Mouse (Mus musculus) neural tube, embryonic 11.5 days (tissue): Measurements from ENCODE around the gene Cic. TPM values are rescaled to one million over a fixed set of nuclear protein-coding genes. Genes with fewer than 3 reads are reported as not detected.
"Not testable (repeated sequence)": the region's sequence is repeated elsewhere in the genome, so short reads cannot be mapped to it uniquely, and the experiment has no call there.

Source experiments
- ATAC-seq: fragments of 200-750 bp; cut with Nextera tagmentation; 2 replicates; pipeline ENCODE4 v1.8.0; 2017; ENCODE audit warnings: moderate number of reproducible peaks, mild to moderate bottlenecking, moderate TSS enrichment, moderate library complexity; ENCODE audit not compliant: insufficient read depth, low FRiP score, low TSS enrichment
- DNase-seq: peaks from one replicate; pipeline ENCODE4 v3.0.0-alpha.2; 2015; ENCODE audit warnings: low spot score
- H3K27ac ChIP-seq: fragments of 300-500 bp; sonication (generic); 2 replicates; pipeline ENCODE4 v1.5.1; 2014; ENCODE audit warnings: low read depth, mild to moderate bottlenecking, low read length
- H3K27me3 ChIP-seq: fragments of 300-500 bp; sonication (generic); 2 replicates; pipeline ENCODE4 v1.6.1; 2014; ENCODE audit warnings: mild to moderate bottlenecking, low read length, mixed read lengths; ENCODE audit not compliant: control insufficient read depth, insufficient read depth
- H3K36me3 ChIP-seq: fragments of 300-500 bp; sonication (generic); 2 replicates; pipeline ENCODE4 v1.6.1; 2014; ENCODE audit warnings: mild to moderate bottlenecking, low read length, moderate library complexity, mixed read lengths; ENCODE audit not compliant: control insufficient read depth, insufficient read depth
- H3K4me1 ChIP-seq: fragments of 300-500 bp; sonication (generic); 2 replicates; pipeline ENCODE4 v1.6.1; 2014; ENCODE audit warnings: low read length, mixed read lengths; ENCODE audit not compliant: control insufficient read depth, insufficient read depth
- H3K4me2 ChIP-seq: fragments of 300-500 bp; sonication (generic); 2 replicates; pipeline ENCODE4 v1.6.1; 2014; ENCODE audit warnings: low read depth, mild to moderate bottlenecking, moderate library complexity
- H3K4me3 ChIP-seq: fragments of 300-500 bp; sonication (generic); 2 replicates; pipeline ENCODE4 v1.5.1; 2014; ENCODE audit warnings: low read depth, low read length
- H3K9ac ChIP-seq: fragments of 300-500 bp; sonication (generic); 2 replicates; pipeline ENCODE4 v1.6.1; 2014; ENCODE audit warnings: mild to moderate bottlenecking, low read length
- H3K9me3 ChIP-seq: fragments of 300-500 bp; sonication (generic); 2 replicates; pipeline ENCODE4 v1.6.1; 2016; ENCODE audit warnings: low read length; ENCODE audit not compliant: control insufficient read depth
- WGBS: fragments of 180-500 bp; shearing (Covaris S2); extraction: QIAGEN DNeasy Blood & Tissue Kit; methylation state at CpG from one replicate; pipeline ENCODE4 v1.1.7; 2014; 5-methylcytosine and 5-hydroxymethylcytosine counted together
- polyA plus RNA-seq: library from polyadenylated mRNA; unstranded; fragments of >200 nt; fragmentation: Nextera tagmentation; extraction: Ambion mirVana; gene quantifications from 2 replicates; pipeline ENCODE4 v1.2.1, GENCODE M21; 2014

Gene Cic
- polyA plus RNA-seq, 1 experiment from 2014 or later, result 30.4 TPM

DNA sequence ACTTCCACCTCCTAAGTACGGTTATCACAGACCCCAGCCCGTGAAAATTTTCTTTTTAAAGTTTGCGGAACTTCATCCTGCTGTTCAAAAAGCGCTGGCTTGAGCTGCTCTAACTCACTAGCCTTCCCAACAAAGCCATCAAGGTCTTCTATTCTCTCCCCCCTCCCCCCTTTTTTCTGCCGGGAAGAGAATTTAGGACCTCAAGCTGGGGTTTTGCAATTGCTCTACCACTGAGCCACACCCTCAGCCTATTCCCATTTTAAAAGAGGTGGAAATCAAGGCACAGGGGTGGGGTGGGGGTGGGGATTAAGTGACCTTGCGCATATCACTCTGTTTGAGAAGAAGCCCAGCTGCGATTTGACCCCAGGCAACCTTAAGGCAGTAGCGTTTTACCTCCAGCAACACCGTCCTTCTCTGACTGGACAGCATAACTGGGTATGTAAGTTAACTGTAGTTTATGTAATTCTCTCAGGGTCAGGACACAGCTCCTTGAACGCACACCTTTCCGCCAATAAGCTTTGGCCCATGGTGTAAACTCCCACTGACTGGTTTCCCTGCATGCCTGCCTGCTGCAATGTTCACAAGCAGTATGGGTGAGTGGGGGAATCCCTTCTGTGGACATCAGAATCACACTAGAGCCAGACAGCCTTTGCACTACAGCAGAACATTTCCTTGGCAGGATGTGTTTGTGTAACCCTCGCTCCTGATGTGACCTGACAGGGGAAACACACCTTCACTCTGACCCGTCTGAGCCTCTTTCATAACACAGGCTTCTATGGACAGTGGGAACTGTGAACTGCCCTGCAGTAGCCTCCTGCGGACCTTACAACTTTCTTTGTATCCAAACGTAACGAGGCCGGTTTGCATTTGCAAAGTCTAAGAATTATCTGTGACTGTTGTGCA, 3.3 kb upstream of the Cic start:
- DNase-seq, result no peak
- ATAC-seq, result no peak
- H3K27ac ChIP-seq, result no peak overlapping the region
- H3K4me3 ChIP-seq, result no peak overlapping the region
- no peaks in the 10 kb centered on the region for H3K27me3 ChIP-seq
- WGBS, result 19% methylated on average over 17 of the region's 17 CpGs
- H3K4me2 ChIP-seq, result no peak overlapping the region
- 0 out of 2 replicates have a peak, but pooled peaks cover 6% of the 10 kb centered on the region for H3K4me1 ChIP-seq
- H3K9ac ChIP-seq, result no peak overlapping the region
- no peaks in the 10 kb centered on the region for H3K36me3 ChIP-seq
- no peaks in the 10 kb centered on the region for H3K9me3 ChIP-seq

DNA sequence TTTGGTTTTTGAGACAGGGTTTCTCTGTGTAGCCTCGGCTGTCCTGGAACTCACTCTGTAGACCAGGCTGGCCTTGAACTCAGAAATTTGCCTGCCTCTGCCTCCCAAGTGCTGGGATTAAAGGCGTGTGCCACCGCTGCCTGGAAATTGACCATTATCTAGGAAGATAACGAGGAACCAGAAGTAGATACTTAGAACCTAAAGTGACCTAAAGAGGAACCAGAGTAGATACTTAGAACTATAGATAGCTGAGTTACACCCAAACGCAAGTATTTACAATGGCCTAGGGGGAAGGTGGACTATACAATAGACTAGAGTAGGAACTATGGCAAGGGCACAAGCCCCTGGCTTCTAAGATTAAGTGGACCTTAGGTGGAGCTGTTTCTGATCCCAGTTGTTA, 1.8 kb upstream of the Cic start:
- H3K27me3 ChIP-seq, H3K4me3 ChIP-seq, H3K9ac ChIP-seq, ATAC-seq, H3K4me1 ChIP-seq, H3K4me2 ChIP-seq, H3K36me3 ChIP-seq, H3K27ac ChIP-seq, DNase-seq, H3K9me3 ChIP-seq: not testable (repeated sequence)
- WGBS, result 91% methylated on average over 5 of the region's 5 CpGs

DNA sequence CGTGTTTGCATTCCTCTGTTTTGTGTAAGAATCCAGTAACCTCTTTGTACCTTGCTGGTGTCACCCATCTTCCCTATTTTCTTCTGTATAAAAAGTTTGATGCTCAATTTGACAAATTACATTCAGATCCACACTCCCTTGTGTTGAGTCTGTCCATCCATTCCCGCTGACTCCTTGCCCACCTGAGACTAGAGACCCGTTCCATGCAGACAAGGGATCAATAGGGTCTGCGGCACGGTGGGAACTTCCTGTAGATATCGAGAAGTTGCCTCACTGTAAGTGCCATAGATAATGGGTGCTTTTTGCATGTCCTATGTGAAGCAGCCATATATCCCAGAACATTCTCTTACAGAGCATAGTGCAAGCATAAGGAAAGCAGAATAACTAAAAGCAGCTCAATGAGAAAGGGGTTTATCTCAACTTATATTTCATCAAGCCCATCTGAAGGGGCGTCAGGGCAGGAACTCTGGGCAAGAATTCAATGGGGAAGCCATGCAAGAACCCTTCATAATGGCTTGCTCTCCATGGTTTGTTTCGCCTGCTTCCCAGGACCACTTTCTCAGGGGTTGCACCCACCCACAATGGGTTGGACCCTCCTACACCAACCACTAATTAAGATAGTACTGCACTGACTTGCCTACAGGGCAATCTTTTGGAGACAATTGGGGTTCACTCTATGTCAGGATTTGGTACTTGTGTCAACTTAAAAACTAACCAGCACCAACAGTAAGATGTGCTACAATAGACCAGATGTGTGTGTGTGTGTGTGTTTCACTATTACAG, 1.1 kb upstream of the Cic start:
- no peak for DNase-seq
- H3K4me1 ChIP-seq, result peaks cover 6% of the 10 kb centered on the region; the same call in 1 of the 2 replicates
- H3K27me3 ChIP-seq, result no peaks in the 10 kb centered on the region
- no peaks in the 10 kb centered on the region for H3K36me3 ChIP-seq
- no peak overlapping the region for H3K4me2 ChIP-seq
- no peak overlapping the region for H3K4me3 ChIP-seq
- no peak overlapping the region for H3K27ac ChIP-seq
- no peak for ATAC-seq
- 90% methylated on average over 8 of the region's 8 CpGs for WGBS
- H3K9me3 ChIP-seq, result no peaks in the 10 kb centered on the region
- no peak overlapping the region for H3K9ac ChIP-seq

DNA sequence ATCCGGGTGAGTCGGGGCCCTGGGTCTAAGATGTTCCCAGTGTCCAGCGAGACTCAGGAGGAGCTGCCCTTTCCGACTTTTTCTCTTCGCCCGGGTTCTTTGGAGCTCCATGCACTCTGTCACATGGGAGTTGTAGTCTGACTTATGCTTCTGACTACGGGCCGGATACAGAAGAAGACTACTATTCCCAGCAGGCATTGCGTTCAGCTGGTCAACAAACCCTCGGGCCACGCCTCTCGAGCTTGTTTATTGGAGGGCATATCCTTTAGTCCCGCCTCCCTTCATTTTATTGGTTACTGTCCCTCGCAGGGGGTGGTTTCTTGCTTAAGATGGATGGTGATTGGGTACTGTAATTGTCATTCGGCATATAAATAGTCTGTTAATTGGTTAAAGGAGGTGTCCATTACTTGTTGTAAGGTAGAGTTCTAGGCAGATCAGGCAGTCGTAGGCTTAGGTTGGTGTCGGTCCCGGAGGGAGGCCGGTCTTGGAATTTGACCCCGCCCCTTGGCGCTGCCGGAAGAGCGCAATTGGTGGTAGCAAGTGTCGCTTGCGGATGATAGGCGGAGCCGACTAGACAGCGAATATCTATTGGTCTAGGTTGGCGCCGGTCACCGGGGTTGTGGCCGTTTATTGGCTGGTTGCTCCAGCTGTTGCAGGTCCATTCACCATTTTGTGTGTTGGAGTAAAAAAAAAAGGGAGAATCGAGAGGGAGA, 403 bp downstream of the Cic start:
- Histone ChIP-seq H3K36me3 (no peaks in the 10 kb centered on the region; the same call in 1 of the 2 replicates), H3K4me2 (peak overlapping the region; percentile 66), H3K9me3 (no peaks in the 10 kb centered on the region), H3K27me3 (no peaks in the 10 kb centered on the region), H3K9ac (peak overlapping the region; percentile 60), H3K4me3 (peak overlapping the region; percentile 65), H3K27ac (peak overlapping the region; percentile 58), H3K4me1 (peaks cover 6% of the 10 kb centered on the region; the same call in 1 of the 2 replicates)
- DNase-seq, result peak; percentile 98
- peak; percentile 94 for ATAC-seq
- WGBS, result under 1% methylated on average over 33 of the region's 33 CpGs

DNA sequence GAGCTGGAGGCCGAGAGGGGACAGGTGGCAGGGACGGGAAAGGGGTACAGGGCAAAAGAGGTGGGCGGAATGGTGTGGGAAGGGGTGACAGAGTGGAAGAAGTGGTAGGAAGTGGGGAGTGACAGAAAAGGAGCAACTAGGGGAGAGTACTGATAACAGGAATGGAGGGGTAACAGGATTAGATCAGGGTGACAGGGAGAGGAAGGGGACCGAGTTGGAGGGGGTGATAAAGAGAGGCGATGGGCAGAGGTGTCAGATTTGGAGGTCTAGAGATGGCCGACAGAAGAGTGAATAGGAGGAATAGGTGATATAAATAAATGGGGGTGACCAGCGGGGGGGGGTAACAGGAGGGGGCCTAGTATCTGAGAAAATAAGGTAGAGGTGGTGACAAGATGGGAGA, 1.1 kb downstream of the Cic start:
- DNase-seq (no peak), ATAC-seq (no peak)
- Histone ChIP-seq H3K9me3 (no peaks in the 10 kb centered on the region), H3K4me2 (peak overlapping the region; percentile 66), H3K36me3 (no peaks in the 10 kb centered on the region; the same call in 1 of the 2 replicates), H3K27me3 (no peaks in the 10 kb centered on the region), H3K9ac (peak overlapping the region; percentile 60), H3K4me1 (peaks cover 6% of the 10 kb centered on the region; the same call in 1 of the 2 replicates), H3K4me3 (peak overlapping the region; percentile 65), H3K27ac (peak overlapping the region; percentile 58)
- WGBS, result 6% methylated on average over 7 of the region's 7 CpGs

DNA sequence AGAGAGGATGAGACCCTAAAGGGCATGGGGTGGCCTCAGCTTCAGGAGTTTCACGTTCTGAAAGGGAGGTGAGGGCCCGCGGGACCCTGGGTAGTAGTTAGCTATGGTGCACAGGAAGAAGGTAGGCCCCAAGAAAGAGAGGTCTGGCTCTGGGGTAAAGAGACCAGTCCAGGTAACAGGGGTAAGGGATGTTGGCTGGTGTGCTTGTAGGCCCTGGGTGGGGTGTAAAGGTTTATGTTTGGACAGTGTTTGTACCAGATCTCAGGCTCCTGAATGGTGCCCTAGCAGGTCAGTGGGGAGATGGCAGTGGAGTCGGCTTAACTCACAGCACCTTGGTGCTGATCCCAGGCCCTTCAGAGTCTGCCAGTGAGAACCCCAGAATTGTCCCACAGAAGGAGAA, 1.5 kb downstream of the Cic start:
- H3K36me3 ChIP-seq, result no peaks in the 10 kb centered on the region; the same call in 1 of the 2 replicates
- H3K9ac ChIP-seq, result peak overlapping the region; percentile 60
- ATAC-seq, result no peak
- no peaks in the 10 kb centered on the region for H3K27me3 ChIP-seq
- H3K4me2 ChIP-seq, result peak overlapping the region; percentile 66
- H3K27ac ChIP-seq, result no peak overlapping the region
- WGBS, result 55% methylated on average over 4 of the region's 4 CpGs
- H3K4me3 ChIP-seq, result peak overlapping the region; percentile 65
- no peaks in the 10 kb centered on the region for H3K9me3 ChIP-seq
- no peak for DNase-seq
- peaks cover 6% of the 10 kb centered on the region; the same call in 1 of the 2 replicates for H3K4me1 ChIP-seq

DNA sequence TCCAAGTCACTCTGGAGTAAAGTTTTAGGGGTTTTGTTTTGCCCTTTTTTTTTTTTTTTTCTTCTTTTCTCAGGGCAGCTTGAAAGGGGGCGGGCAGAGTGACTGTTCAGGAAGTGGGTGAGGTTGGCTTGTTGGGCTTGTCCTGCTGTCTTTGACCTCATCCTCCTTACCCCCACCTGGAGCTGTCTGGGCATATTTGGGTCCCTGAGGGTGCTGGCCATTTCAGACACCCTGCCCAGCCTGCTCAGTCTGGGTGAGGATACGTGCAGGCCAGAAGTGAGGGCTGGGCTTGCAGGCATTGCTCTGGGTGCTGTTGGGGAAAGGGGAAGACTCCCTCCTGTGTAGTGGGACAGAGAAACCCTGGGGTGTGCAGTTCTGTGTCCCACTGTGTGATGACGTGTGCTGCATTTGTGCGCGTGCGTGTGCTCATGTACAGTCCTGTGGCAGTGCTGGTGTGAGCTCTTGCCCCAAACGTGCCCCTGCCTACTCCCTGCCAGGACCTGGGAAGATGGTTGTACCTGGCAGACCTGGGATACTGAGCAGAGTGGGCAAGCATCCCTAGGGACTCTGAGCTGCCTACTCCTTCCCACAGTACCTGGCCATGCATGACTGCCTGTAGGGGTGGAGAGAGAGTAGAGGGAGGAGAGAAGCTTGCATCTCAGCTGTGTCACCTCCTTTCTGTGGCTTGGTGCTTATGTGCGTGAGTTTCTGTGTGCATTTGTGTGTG, 2.2 kb downstream of the Cic start:
- Histone ChIP-seq H3K4me1 (peaks cover 6% of the 10 kb centered on the region; the same call in 1 of the 2 replicates), H3K9me3 (no peaks in the 10 kb centered on the region), H3K9ac (no peak overlapping the region; the same call in 1 of the 2 replicates), H3K4me2 (peak overlapping the region; percentile 16; the same call in 1 of the 2 replicates), H3K27ac (no peak overlapping the region), H3K36me3 (no peaks in the 10 kb centered on the region; the same call in 1 of the 2 replicates), H3K27me3 (no peaks in the 10 kb centered on the region), H3K4me3 (no peak overlapping the region)
- no peak for ATAC-seq
- DNase-seq, result no peak
- 87% methylated on average over 8 of the region's 8 CpGs for WGBS
